ENCODE assay signal across 8 mouse cellular contexts in genomic region chr2:18051026-18051830, GRCm38 (mm10). TPM values are rescaled to one million over a fixed set of nuclear protein-coding genes. Genes with fewer than 3 reads are reported as not detected.
DNase-seq lines count a peak whose midpoint lies in the region; ATAC-seq and TF ChIP-seq lines count a peak whose summit lies in the region.

No protein-coding gene starts in this region.

- no peaks in the 10 kb centered on the region for H3K36me3 ChIP-seq in kidney, postnatal 0 days (ENCODE audit: insufficient read depth, low read length)
- no peaks in the 10 kb centered on the region for H3K36me3 ChIP-seq in forebrain, embryonic 13.5 days (ENCODE audit: poor library complexity, severe bottlenecking)
- H3K36me3 ChIP-seq in limb, embryonic 12.5 days: no peaks in the 10 kb centered on the region
- no peaks in the 10 kb centered on the region for H3K36me3 ChIP-seq in neural tube, embryonic 15.5 days

- H3K27me3 ChIP-seq in kidney, postnatal 0 days (ENCODE audit: insufficient read depth, low read length): no peaks in the 10 kb centered on the region
- H3K27me3 ChIP-seq in forebrain, embryonic 13.5 days: no peaks in the 10 kb centered on the region
- H3K27me3 ChIP-seq in limb, embryonic 12.5 days: no peaks in the 10 kb centered on the region
- no peaks in the 10 kb centered on the region for H3K27me3 ChIP-seq in neural tube, embryonic 15.5 days (replicated peaks)

- H3K4me3 ChIP-seq in kidney, postnatal 0 days (replicated peaks; ENCODE audit: low read depth, low read length): 0 out of 2 replicates have a peak overlapping the region, but pooled peaks have one; percentile 4
- H3K4me3 ChIP-seq in forebrain, embryonic 13.5 days: peak overlapping the region; percentile 95
- H3K4me3 ChIP-seq in limb, embryonic 12.5 days (replicated peaks): peak overlapping the region; percentile 28
- H3K4me3 ChIP-seq in neural tube, embryonic 15.5 days (replicated peaks): peak overlapping the region; percentile 5; the same call in 1 of the 2 replicates

- H3K27ac ChIP-seq in kidney, postnatal 0 days: peak overlapping the region; percentile 51; the same call in 1 of the 2 replicates
- H3K27ac ChIP-seq in forebrain, embryonic 13.5 days: peak overlapping the region; percentile 100
- H3K27ac ChIP-seq in limb, embryonic 12.5 days: peak overlapping the region; percentile 100
- H3K27ac ChIP-seq in neural tube, embryonic 15.5 days (replicated peaks): peak overlapping the region; percentile 56; the same call in 1 of the 2 replicates

- no peak for TF ChIP-seq CTCF in kidney, postnatal 0 days (IDR thresholded peaks at IDR 0.05; ENCODE audit: low read depth)

- H3K4me1 ChIP-seq in kidney, postnatal 0 days (replicated peaks; ENCODE audit: insufficient read depth, low read length): peaks cover 15% of the 10 kb centered on the region; the same call in 1 of the 2 replicates
- peaks cover 60% of the 10 kb centered on the region for H3K4me1 ChIP-seq in forebrain, embryonic 13.5 days
- H3K4me1 ChIP-seq in limb, embryonic 12.5 days (replicated peaks): peaks cover 43% of the 10 kb centered on the region
- H3K4me1 ChIP-seq in neural tube, embryonic 15.5 days: peaks cover 39% of the 10 kb centered on the region

- no peak for DNase-seq in kidney, postnatal 0 days (ENCODE audit: low spot score)
- DNase-seq in kidney, postnatal 14 days: no peak
- DNase-seq in right cerebral cortex, postnatal 25 days: no peak
- no peak for DNase-seq in ovary, adult 18-20 months (ENCODE audit: low spot score)
- no peak for DNase-seq in lung, postnatal 14 days

- H3K4me2 ChIP-seq in kidney, postnatal 0 days (ENCODE audit: low read length): peak overlapping the region; percentile 88
- peak overlapping the region; percentile 87 for H3K4me2 ChIP-seq in forebrain, embryonic 13.5 days
- H3K4me2 ChIP-seq in limb, embryonic 12.5 days: peak overlapping the region; percentile 89
- peak overlapping the region; percentile 71 for H3K4me2 ChIP-seq in neural tube, embryonic 15.5 days

- no peaks in the 10 kb centered on the region for H3K9me3 ChIP-seq in kidney, postnatal 0 days (replicated peaks; ENCODE audit: low read length)
- H3K9me3 ChIP-seq in forebrain, embryonic 13.5 days (replicated peaks): no peaks in the 10 kb centered on the region
- H3K9me3 ChIP-seq in limb, embryonic 12.5 days: no peaks in the 10 kb centered on the region
- no peaks in the 10 kb centered on the region for H3K9me3 ChIP-seq in neural tube, embryonic 15.5 days (replicated peaks)

- WGBS in kidney, postnatal 0 days: 59% methylated on average over 11 of the region's 11 CpGs
- whole genome bisulfite sequencing in forebrain, embryonic 13.5 days: 2% methylated on average over 11 of the region's 11 CpGs
- WGBS in limb, embryonic 12.5 days: 12% methylated on average over 11 of the region's 11 CpGs
- 19% methylated on average over 11 of the region's 11 CpGs for WGBS in neural tube, embryonic 15.5 days

- no peak overlapping the region for H3K9ac ChIP-seq in kidney, postnatal 0 days (ENCODE audit: low read depth, low read length)
- H3K9ac ChIP-seq in forebrain, embryonic 13.5 days: peak overlapping the region; percentile 100
- peak overlapping the region; percentile 55; the same call in 1 of the 2 replicates for H3K9ac ChIP-seq in limb, embryonic 12.5 days (replicated peaks)
- no peak overlapping the region for H3K9ac ChIP-seq in neural tube, embryonic 15.5 days (replicated peaks)

- ATAC-seq in kidney, postnatal 0 days (replicated peaks; ENCODE audit: low FRiP score, low read depth): no peak
- no peak for ATAC-seq in forebrain, embryonic 13.5 days
- no peak for ATAC-seq in limb, embryonic 12.5 days (ENCODE audit: insufficient number of reproducible peaks, insufficient read depth, low FRiP score, low TSS enrichment, low read depth)
- no peak for ATAC-seq in neural tube, embryonic 15.5 days (ENCODE audit: low FRiP score)

RNA-seq across cellular contexts. Expression of gene Skida1, which starts 2.4 kb away (rescaled TPM):
- 7.7 and 7.8 TPM in 2 replicates for polyA plus RNA-seq in kidney, postnatal 0 days (2015; fragmentation: Nextera tagmentation; extraction: Ambion mirVana)
- polyA plus RNA-seq in forebrain, embryonic 13.5 days (2015; fragmentation: Nextera tagmentation; extraction: Ambion mirVana): 17.2 and 17.9 TPM in 2 replicates
- 13.9 and 14.0 TPM in 2 replicates for polyA plus RNA-seq in limb, embryonic 12.5 days (2016; fragmentation: Nextera tagmentation; extraction: Ambion mirVana)
- 3.8 and 5.2 TPM in 2 replicates for polyA plus RNA-seq in neural tube, embryonic 15.5 days (2015; fragmentation: Nextera tagmentation; extraction: Ambion mirVana)

RNA-seq across cellular contexts. Expression of gene Mllt10, which starts 3.8 kb away (rescaled TPM):
- polyA plus RNA-seq in kidney, postnatal 0 days (2015; fragmentation: Nextera tagmentation; extraction: Ambion mirVana): 48.9 and 49.2 TPM in 2 replicates
- polyA plus RNA-seq in forebrain, embryonic 13.5 days (2015; fragmentation: Nextera tagmentation; extraction: Ambion mirVana): 73.5 and 75.3 TPM in 2 replicates
- polyA plus RNA-seq in limb, embryonic 12.5 days (2016; fragmentation: Nextera tagmentation; extraction: Ambion mirVana): 67.7 and 77.6 TPM in 2 replicates
- 46.2 and 57.7 TPM in 2 replicates for polyA plus RNA-seq in neural tube, embryonic 15.5 days (2015; fragmentation: Nextera tagmentation; extraction: Ambion mirVana)

RNA-seq across cellular contexts. Expression of gene A930004D18Rik, which starts 13.7 kb away (rescaled TPM):
- polyA plus RNA-seq in kidney, postnatal 0 days (2015; fragmentation: Nextera tagmentation; extraction: Ambion mirVana): 14.9 and 17.9 TPM in 2 replicates
- polyA plus RNA-seq in forebrain, embryonic 13.5 days (2015; fragmentation: Nextera tagmentation; extraction: Ambion mirVana): 16.2 and 20.3 TPM in 2 replicates
- polyA plus RNA-seq in limb, embryonic 12.5 days (2016; fragmentation: Nextera tagmentation; extraction: Ambion mirVana): 19.9 and 20.3 TPM in 2 replicates
- polyA plus RNA-seq in neural tube, embryonic 15.5 days (2015; fragmentation: Nextera tagmentation; extraction: Ambion mirVana): 8.6 and 13.1 TPM in 2 replicates

RNA-seq across cellular contexts. Expression of gene H2al2a, which starts 54.5 kb away (rescaled TPM):
- not detected in 2 replicates for polyA plus RNA-seq in kidney, postnatal 0 days (2015; fragmentation: Nextera tagmentation; extraction: Ambion mirVana)
- not detected in 2 replicates for polyA plus RNA-seq in forebrain, embryonic 13.5 days (2015; fragmentation: Nextera tagmentation; extraction: Ambion mirVana)
- not detected in 2 replicates for polyA plus RNA-seq in limb, embryonic 12.5 days (2016; fragmentation: Nextera tagmentation; extraction: Ambion mirVana)
- polyA plus RNA-seq in neural tube, embryonic 15.5 days (2015; fragmentation: Nextera tagmentation; extraction: Ambion mirVana): not detected in 2 replicates

Comparison
In these comparisons a context has a peak if more than half of its experiments do, and no peak if none do; other contexts are left out.
1. H3K4me3 ChIP-seq: peak in every context shown above with its lines; median percentile 95 in forebrain, embryonic 13.5 days; 28 in limb, embryonic 12.5 days; 5 in neural tube, embryonic 15.5 days; 4 in kidney, postnatal 0 days.
2. H3K9ac ChIP-seq: peak in forebrain, embryonic 13.5 days (single experiment) and limb, embryonic 12.5 days (single experiment); none in kidney, postnatal 0 days (single experiment) and neural tube, embryonic 15.5 days (single experiment).
3. Peak in every context shown above with its lines, with median percentiles within 50 percentile points of each other: H3K27ac ChIP-seq and H3K4me2 ChIP-seq.